Mouse (Mus musculus) embryonic facial prominence, embryonic 14.5 days (tissue): ENCODE results near the gene Efcab2. TPM values are rescaled to one million over a fixed set of nuclear protein-coding genes. Genes with fewer than 3 reads are reported as not detected.
A peak's percentile ranks its signal among the peaks of the same experiment; 100 is the strongest.

Experiments used
- ATAC-seq: fragments of 200-750 bp; cut with Nextera tagmentation; 2 replicates; pipeline ENCODE4 v1.8.0; 2017; ENCODE audit warnings: low read depth, moderate number of reproducible peaks, moderate TSS enrichment
- DNase-seq: peaks from one replicate; pipeline ENCODE4 v3.0.0-alpha.2; 2015; ENCODE audit warnings: low spot score
- H3K27ac ChIP-seq: fragments of 300-500 bp; sonication (generic); replicated peaks from 2 replicates; pipeline ENCODE4 v1.5.1; 2014; ENCODE audit warnings: low read depth, mild to moderate bottlenecking, low read length, moderate library complexity
- H3K27me3 ChIP-seq: fragments of 300-500 bp; sonication (generic); replicated peaks from 2 replicates; pipeline ENCODE4 v1.6.1; 2014; ENCODE audit warnings: low read length; ENCODE audit not compliant: control insufficient read depth, insufficient read depth
- H3K36me3 ChIP-seq: fragments of 300-500 bp; sonication (generic); 2 replicates; pipeline ENCODE4 v1.6.1; 2014; ENCODE audit warnings: low read length, mixed read lengths; ENCODE audit not compliant: control insufficient read depth, insufficient read depth
- H3K4me1 ChIP-seq: fragments of 300-500 bp; sonication (generic); 2 replicates; pipeline ENCODE4 v1.6.1; 2014; ENCODE audit warnings: antibody characterized with exemption, low read length; ENCODE audit not compliant: control insufficient read depth, insufficient read depth
- H3K4me2 ChIP-seq: fragments of 300-500 bp; sonication (generic); 2 replicates; pipeline ENCODE4 v1.6.1; 2014; ENCODE audit warnings: low read depth, mild to moderate bottlenecking, low read length, moderate library complexity, mixed read lengths
- H3K4me3 ChIP-seq: fragments of 300-500 bp; sonication (generic); 2 replicates; pipeline ENCODE4 v1.5.1; 2014; ENCODE audit warnings: low read depth, mild to moderate bottlenecking, low read length
- H3K9ac ChIP-seq: fragments of 300-500 bp; sonication (generic); 2 replicates; pipeline ENCODE4 v1.6.1; 2014; ENCODE audit warnings: low read depth, mild to moderate bottlenecking, low read length, moderate library complexity, mixed read lengths
- H3K9me3 ChIP-seq: fragments of 300-500 bp; sonication (generic); 2 replicates; pipeline ENCODE4 v1.6.1; 2016; ENCODE audit warnings: low read length; ENCODE audit not compliant: control insufficient read depth
- WGBS: fragments of 180-500 bp; shearing (Covaris S2); extraction: QIAGEN DNeasy Blood & Tissue Kit; methylation state at CpG from one replicate; pipeline ENCODE4 v1.1.7; 2014; 5-methylcytosine and 5-hydroxymethylcytosine counted together
- polyA plus RNA-seq: library from polyadenylated mRNA; unstranded; fragments of >200 nt; fragmentation: Nextera tagmentation; extraction: Ambion mirVana; gene quantifications from 2 replicates; pipeline ENCODE4 v1.2.1, GENCODE M21; 2014

Gene Efcab2
- polyA plus RNA-seq, 1 experiment from 2014 or later: 6.7 TPM

- peak; percentile 71 for DNase-seq
- Histone ChIP-seq H3K4me1 (no peaks in the 10 kb centered on the region), H3K36me3 (no peaks in the 10 kb centered on the region), H3K27ac (no peak overlapping the region), H3K4me3 (no peak overlapping the region), H3K4me2 (no peak overlapping the region), H3K27me3 (no peaks in the 10 kb centered on the region), H3K9me3 (no peaks in the 10 kb centered on the region), H3K9ac (no peak overlapping the region)
- WGBS: 17% methylated on average over 3 of the region's 3 CpGs
- ATAC-seq: peak; percentile 77
Observed at GRCm38 (mm10) chr1:178449172-178449571, 43.3 kb downstream of the Efcab2 start.

DNA sequence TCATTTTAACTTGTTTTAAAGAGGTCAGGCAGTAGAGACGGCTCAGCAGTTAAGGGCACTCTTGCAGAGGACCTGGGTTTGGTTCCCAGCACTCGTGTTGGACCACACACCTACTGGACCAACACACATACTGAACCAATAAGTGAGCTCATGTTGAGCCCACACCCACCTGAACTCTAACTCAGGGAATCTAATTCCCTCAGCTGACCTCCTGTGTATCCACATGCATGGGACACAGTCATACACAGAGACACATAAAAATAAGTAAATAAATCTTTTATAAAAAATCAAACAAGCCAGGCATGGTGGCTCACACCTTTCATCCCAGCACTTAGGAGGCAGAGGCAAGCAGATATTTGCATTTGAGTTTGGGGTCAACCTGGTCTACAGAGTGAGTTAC is 44.0 kb downstream of the Efcab2 start:
- no peak overlapping the region for H3K27ac ChIP-seq
- DNase-seq (no peak), ATAC-seq (no peak)
- no peaks in the 10 kb centered on the region for H3K27me3 ChIP-seq
- no peak overlapping the region for H3K9ac ChIP-seq
- WGBS: 73% methylated on average over 2 of the region's 2 CpGs
- no peaks in the 10 kb centered on the region for H3K9me3 ChIP-seq
- no peaks in the 10 kb centered on the region for H3K36me3 ChIP-seq
- H3K4me3 ChIP-seq: no peak overlapping the region
- no peaks in the 10 kb centered on the region for H3K4me1 ChIP-seq
- no peak overlapping the region for H3K4me2 ChIP-seq

GRCm38 (mm10) chr1:178454125-178454524 is 48.2 kb downstream of the Efcab2 start:
- H3K36me3 ChIP-seq: no peaks in the 10 kb centered on the region
- ATAC-seq (no peak), DNase-seq (no peak)
- no peaks in the 10 kb centered on the region for H3K27me3 ChIP-seq
- no peak overlapping the region for H3K9ac ChIP-seq
- no peak overlapping the region for H3K27ac ChIP-seq
- H3K4me2 ChIP-seq: no peak overlapping the region
- WGBS: 83% methylated on average over 3 of the region's 3 CpGs
- H3K9me3 ChIP-seq: no peaks in the 10 kb centered on the region
- no peak overlapping the region for H3K4me3 ChIP-seq
- H3K4me1 ChIP-seq: no peaks in the 10 kb centered on the region

GRCm38 (mm10) chr1:178455120-178455519 is 49.2 kb downstream of the Efcab2 start:
- Histone ChIP-seq H3K27ac (no peak overlapping the region), H3K36me3 (no peaks in the 10 kb centered on the region), H3K4me2 (no peak overlapping the region), H3K9me3 (no peaks in the 10 kb centered on the region), H3K9ac (no peak overlapping the region), H3K4me3 (no peak overlapping the region), H3K27me3 (no peaks in the 10 kb centered on the region), H3K4me1 (no peaks in the 10 kb centered on the region)
- ATAC-seq (no peak), DNase-seq (no peak)
- 78% methylated on average over 1 of the region's 1 CpGs for WGBS

- H3K36me3 ChIP-seq: no peaks in the 10 kb centered on the region
- no peak for ATAC-seq
- no peak overlapping the region for H3K4me3 ChIP-seq
- H3K4me1 ChIP-seq: no peaks in the 10 kb centered on the region
- no peak for DNase-seq
- no peak overlapping the region for H3K27ac ChIP-seq
- H3K9ac ChIP-seq: no peak overlapping the region
- no peaks in the 10 kb centered on the region; the same call in 1 of the 2 replicates for H3K9me3 ChIP-seq
- H3K4me2 ChIP-seq: no peak overlapping the region
- no peaks in the 10 kb centered on the region for H3K27me3 ChIP-seq
- WGBS: 78% methylated on average over 2 of the region's 2 CpGs
Observed at GRCm38 (mm10) chr1:178458029-178458428, 52.1 kb downstream of the Efcab2 start.

- Histone ChIP-seq H3K27me3 (no peaks in the 10 kb centered on the region), H3K9me3 (no peaks in the 10 kb centered on the region; the same call in 1 of the 2 replicates), H3K4me1 (no peaks in the 10 kb centered on the region), H3K4me2 (no peak overlapping the region), H3K27ac (no peak overlapping the region), H3K9ac (no peak overlapping the region), H3K4me3 (no peak overlapping the region), H3K36me3 (no peaks in the 10 kb centered on the region)
- WGBS: 0% methylated on average over 2 of the region's 2 CpGs
- DNase-seq: peak; percentile 90
- peak; percentile 95 for ATAC-seq
Observed at GRCm38 (mm10) chr1:178463712-178464111, 57.8 kb downstream of the Efcab2 start.

DNA sequence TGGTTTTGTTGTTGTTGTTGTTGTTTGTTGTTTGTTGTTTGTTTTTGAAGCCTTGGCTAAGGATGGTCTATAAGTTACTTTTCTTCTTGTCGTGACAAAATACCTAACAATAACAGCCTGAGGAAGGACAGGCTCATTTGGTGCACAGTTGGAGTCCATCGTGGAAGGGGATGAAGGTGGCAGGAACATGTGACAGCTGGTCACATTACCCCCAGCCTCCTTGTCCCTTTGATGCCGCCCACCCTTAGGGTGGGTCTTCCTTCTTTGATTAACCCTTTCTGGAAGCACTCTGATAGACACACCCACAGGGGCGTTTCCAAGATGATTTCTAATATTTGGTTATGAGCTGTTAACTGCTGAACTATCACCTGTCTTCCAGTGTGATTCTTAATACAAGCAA is 58.3 kb downstream of the Efcab2 start:
- Histone ChIP-seq H3K27me3 (no peaks in the 10 kb centered on the region), H3K4me3 (no peak overlapping the region), H3K4me1 (no peaks in the 10 kb centered on the region), H3K36me3 (no peaks in the 10 kb centered on the region), H3K9ac (no peak overlapping the region), H3K4me2 (no peak overlapping the region), H3K27ac (no peak overlapping the region), H3K9me3 (no peaks in the 10 kb centered on the region; the same call in 1 of the 2 replicates)
- 32% methylated on average over 4 of the region's 4 CpGs for WGBS
- ATAC-seq: no peak
- no peak for DNase-seq

DNA sequence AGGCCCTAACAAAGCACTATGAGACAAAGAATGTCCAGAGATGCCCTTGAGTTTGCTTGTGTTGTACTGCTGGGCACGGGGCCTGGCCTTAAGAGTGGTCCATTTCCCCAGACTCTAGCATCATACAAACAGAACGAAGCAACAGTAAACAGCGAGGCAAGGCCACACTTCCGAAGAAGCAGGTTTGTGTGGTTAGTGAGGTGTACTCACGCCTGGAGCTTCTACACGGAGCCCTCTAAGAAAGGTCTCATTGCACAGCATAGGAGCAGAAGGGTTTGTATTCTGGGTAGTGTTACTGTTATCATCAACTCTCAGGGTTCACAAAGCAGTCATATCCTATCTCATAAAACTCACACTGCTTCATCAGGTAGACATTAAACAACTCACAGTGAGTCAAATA is 61.7 kb downstream of the Efcab2 start:
- Histone ChIP-seq H3K4me3 (no peak overlapping the region), H3K27ac (no peak overlapping the region), H3K9ac (no peak overlapping the region), H3K4me2 (no peak overlapping the region), H3K36me3 (no peaks in the 10 kb centered on the region), H3K4me1 (no peaks in the 10 kb centered on the region), H3K27me3 (no peaks in the 10 kb centered on the region), H3K9me3 (no peaks in the 10 kb centered on the region)
- ATAC-seq (no peak), DNase-seq (no peak)
- 75% methylated on average over 6 of the region's 6 CpGs for WGBS

- ATAC-seq: no peak
- Histone ChIP-seq H3K9ac (no peak overlapping the region), H3K36me3 (no peaks in the 10 kb centered on the region), H3K4me1 (no peaks in the 10 kb centered on the region), H3K4me2 (no peak overlapping the region), H3K27ac (no peak overlapping the region), H3K4me3 (no peak overlapping the region), H3K9me3 (no peaks in the 10 kb centered on the region), H3K27me3 (no peaks in the 10 kb centered on the region)
- DNase-seq: peak; percentile 53
- 5% methylated on average over 2 of the region's 2 CpGs for WGBS
Observed at GRCm38 (mm10) chr1:178468280-178468679, 62.4 kb downstream of the Efcab2 start.
